Mouse (Mus musculus) right cerebral cortex, postnatal 36 days (tissue): ENCODE results near the gene Gprc5d.

ENCODE experiments used
- DNase-seq, 2 experiments: peaks; one replicate each; pipeline ENCODE4 v3.0.0; 2022; ENCODE audit warnings: low spot score in 2 of 2, mixed read lengths in 1 of 2

Gene Gprc5d

DNA sequence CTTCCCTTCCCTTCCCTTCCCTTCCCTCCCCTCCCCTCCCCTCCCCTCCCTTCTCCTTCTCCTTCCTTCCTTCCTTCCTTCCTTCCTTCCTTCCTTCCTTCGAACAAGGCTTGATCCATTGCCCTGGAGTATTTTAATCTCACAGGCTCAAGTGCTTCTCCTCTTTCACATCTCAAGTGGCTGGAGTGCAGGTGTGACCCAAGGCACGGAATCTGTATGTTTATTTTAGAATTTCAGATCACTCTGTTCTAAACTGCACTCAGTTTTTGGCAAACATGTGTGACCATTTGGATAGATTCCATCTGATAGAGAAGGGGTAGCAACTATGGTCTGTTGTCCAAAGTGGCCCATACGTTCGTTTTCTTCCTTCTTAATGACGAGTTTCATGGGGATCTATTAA lies 49.9 kb downstream of the Gprc5d start:
- no peak for DNase-seq

DNA sequence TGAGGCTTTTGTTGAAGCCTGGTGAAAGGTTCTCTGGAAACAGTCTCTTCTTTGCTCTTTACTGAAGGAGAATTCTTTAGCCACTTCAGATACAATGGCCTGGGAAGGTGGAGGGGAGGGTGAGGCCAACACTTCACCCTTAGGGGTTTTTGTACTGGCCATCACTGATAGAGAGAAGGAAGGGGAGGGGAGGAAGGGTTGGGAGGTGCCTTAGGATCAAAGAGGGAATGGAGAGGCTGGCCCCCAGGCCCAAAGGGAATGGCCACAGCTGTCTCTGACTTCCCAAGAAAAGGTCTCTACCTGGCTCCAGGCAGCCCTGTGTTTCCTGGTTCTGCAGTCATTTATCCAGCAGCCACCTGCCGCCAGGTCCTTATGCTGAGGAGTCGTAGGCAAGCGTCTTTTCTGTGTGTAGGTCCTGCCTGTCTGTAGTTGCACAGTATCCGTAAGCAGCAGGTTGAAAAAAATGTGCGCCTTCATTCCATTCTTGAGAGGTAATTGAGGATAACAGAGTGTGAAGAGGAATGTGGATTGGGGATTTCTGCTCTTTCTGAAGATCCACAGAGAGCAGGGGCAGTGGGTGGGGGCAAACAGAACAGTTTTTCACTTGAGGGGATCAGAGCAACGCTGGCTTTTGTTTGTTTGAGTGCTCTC lies 51.2 kb downstream of the Gprc5d start:
- DNase-seq: no peak

DNA sequence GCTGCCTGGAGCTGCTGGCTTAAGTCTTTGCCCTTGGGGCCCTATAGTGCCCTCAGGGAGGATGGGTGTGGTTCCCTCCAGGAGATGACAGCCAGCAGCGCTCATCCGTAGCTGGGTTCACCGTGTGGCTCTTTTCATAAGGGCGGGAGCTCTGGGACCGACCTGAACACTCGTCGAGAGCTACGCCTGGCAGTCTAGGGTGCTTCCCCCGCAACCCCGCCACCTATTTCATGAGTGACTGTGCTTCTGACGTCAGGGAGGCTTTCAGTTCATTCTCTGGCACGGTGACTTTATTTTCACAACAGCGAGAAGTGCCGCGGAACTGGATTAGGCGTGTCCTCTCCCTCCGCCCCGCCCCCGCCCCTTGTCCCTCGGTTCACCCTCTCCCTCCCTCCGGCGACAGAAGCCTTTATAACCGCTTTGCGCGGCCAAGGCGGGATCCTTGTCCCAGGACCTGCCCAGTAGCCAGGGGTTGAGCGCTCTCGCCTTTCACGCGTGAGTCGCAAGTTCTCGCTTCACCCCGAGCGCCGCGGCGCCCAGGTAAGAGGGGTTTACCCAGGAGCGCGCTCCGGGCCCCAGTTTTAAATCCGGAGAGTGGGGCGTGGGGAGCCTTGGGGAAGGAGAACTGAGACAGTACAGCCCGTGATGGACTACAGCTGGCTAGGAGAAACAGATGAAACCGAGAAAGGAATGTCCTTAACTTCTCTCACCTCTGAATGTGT lies 52.7 kb downstream of the Gprc5d start, which contains the start of gene Gprc5a:
TSS of gene Gprc5a (plus strand) at position 416 of the 722 bp plus-strand sequence.
- no peak for DNase-seq

DNA sequence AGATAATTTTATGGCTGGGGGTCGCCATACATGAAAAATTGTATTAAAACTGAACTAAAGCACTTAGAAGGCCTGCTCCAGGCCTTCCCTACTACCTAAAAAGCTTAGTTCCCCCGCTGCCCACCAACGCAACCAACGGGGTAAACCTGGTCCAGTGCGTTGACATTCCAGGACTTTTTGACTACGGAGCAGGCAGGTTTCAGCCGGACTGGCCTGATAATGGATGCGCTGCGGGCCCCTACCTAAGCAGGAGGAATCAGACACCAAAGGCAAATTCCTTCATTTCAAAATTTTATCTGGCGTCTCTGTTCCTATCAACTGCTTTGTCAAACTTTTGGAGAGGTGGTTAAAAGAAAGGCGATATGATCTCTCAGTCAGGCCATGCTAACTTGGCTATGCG lies 53.5 kb downstream of the Gprc5d start:
- no peak for DNase-seq

DNA sequence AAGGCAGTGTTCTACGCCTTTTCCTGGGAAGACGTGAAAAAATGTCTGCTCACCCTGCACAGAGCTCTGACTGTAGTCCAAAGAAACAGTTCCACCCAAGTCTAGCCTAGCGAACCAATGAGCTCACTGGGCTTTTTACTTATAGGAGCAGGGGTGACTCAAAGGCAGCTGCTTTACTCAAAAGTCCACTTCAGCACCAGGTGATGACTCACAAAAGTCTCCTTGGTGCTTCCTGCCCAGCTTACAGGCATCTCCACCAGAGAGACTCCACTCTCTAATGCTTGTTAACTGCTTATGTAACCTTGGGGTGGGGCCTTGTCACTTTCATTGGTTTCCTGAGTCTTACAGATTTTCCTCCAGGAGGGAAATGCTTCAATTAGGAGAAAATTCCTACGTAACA lies 57.4 kb downstream of the Gprc5d start:
- DNase-seq: no peak
